Mouse (Mus musculus) stomach, postnatal 0 days (tissue): ENCODE measurements around the gene Otx1. TPM values are rescaled to one million over a fixed set of nuclear protein-coding genes. Genes with fewer than 3 reads are reported as not detected.

Source experiments
- ATAC-seq: fragments of 200-750 bp; cut with Nextera tagmentation; 2 replicates; pipeline ENCODE4 v1.8.0; 2017; ENCODE audit not compliant: low FRiP score, low TSS enrichment
- DNase-seq: peaks from one replicate; pipeline ENCODE4 v3.0.0-alpha.2; 2016; ENCODE audit warnings: low spot score
- H3K27ac ChIP-seq: fragments of 300-500 bp; sonication (generic); replicated peaks from 2 replicates; pipeline ENCODE4 v1.5.1; 2014; ENCODE audit warnings: mild to moderate bottlenecking, control low read depth
- H3K27me3 ChIP-seq: fragments of 300-500 bp; sonication (generic); 2 replicates; pipeline ENCODE4 v1.6.1; 2014; ENCODE audit warnings: low read length; ENCODE audit not compliant: control insufficient read depth, insufficient read depth
- H3K36me3 ChIP-seq: fragments of 300-500 bp; sonication (generic); 2 replicates; pipeline ENCODE4 v1.6.1; 2014; ENCODE audit warnings: low read length, mixed read lengths; ENCODE audit not compliant: control insufficient read depth, insufficient read depth
- H3K4me1 ChIP-seq: fragments of 300-500 bp; sonication (generic); replicated peaks from 2 replicates; pipeline ENCODE4 v1.6.1; 2014; ENCODE audit warnings: antibody characterized with exemption; ENCODE audit not compliant: control insufficient read depth, insufficient read depth
- H3K4me2 ChIP-seq: fragments of 300-500 bp; sonication (generic); replicated peaks from 2 replicates; pipeline ENCODE4 v1.6.1; 2014; ENCODE audit warnings: low read depth, mild to moderate bottlenecking, control low read depth, moderate library complexity
- H3K4me3 ChIP-seq: fragments of 300-500 bp; sonication (generic); 2 replicates; pipeline ENCODE4 v1.5.1; 2014; ENCODE audit warnings: low read depth, low read length, control low read depth
- H3K9ac ChIP-seq: fragments of 300-500 bp; sonication (generic); 2 replicates; pipeline ENCODE4 v1.6.1; 2014; ENCODE audit warnings: mild to moderate bottlenecking, low read length, control low read depth, mixed read lengths
- H3K9me3 ChIP-seq: fragments of 300-500 bp; sonication (generic); 2 replicates; pipeline ENCODE4 v1.6.1; 2016; ENCODE audit warnings: low read length; ENCODE audit not compliant: control insufficient read depth
- CTCF ChIP-seq: IDR thresholded peaks from 2 replicates; pipeline ENCODE4 v1.5.1; 2016; ENCODE audit warnings: antibody characterized with exemption, low read depth, mild to moderate bottlenecking, moderate library complexity
- EP300 ChIP-seq: optimal IDR thresholded peaks from 2 replicates; pipeline ENCODE3; 2016; ENCODE audit warnings: antibody characterized with exemption
- WGBS: fragments of 180-500 bp; shearing (Covaris S2); extraction: QIAGEN DNeasy Blood & Tissue Kit; methylation state at CpG from one replicate; pipeline ENCODE4 v1.1.7; 2014; 5-methylcytosine and 5-hydroxymethylcytosine counted together
- polyA plus RNA-seq: library from polyadenylated mRNA; unstranded; fragments of >200 nt; fragmentation: Nextera tagmentation; extraction: Ambion mirVana; gene quantifications from 2 replicates; pipeline ENCODE4 v1.2.1, GENCODE M21; 2015

Otx1 gene
- polyA plus RNA-seq, 1 experiment from 2014 or later = not detected

- TF ChIP-seq EP300 = no peak
- TF ChIP-seq CTCF = no peak
- no peaks in the 10 kb centered on the region for H3K27me3 ChIP-seq
- no peak overlapping the region for H3K4me3 ChIP-seq
- no peak overlapping the region for H3K27ac ChIP-seq
- H3K9me3 ChIP-seq = no peaks in the 10 kb centered on the region
- no peak overlapping the region for H3K4me2 ChIP-seq
- no peaks in the 10 kb centered on the region for H3K36me3 ChIP-seq
- DNase-seq (no peak), ATAC-seq (no peak)
- no peak overlapping the region for H3K9ac ChIP-seq
- 55% methylated on average over 3 of the region's 3 CpGs for WGBS
- H3K4me1 ChIP-seq = no peaks in the 10 kb centered on the region
These were observed 29.1 kb downstream of the Otx1 start for GRCm38 (mm10) chr11:21973597-21973996.

DNA sequence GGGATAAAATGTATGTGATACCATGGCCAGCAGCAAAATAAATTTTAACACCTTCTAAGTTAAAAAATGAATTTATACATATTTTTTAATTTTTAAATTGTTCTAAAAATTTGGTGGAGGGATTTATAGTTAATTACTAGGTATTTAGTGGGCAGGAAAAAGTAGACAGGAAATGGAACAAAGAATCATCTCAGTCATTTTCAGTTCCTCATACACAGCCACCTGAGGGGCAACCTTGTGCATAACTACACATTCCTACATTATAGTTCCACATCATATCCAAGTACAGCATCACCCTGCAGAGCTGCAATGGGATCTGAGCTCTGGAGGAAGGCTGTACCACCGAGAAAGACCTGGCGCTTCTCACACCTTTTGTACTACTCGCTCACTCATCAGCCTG lies 33.8 kb downstream of the Otx1 start:
- ATAC-seq = no peak
- H3K9me3 ChIP-seq = no peaks in the 10 kb centered on the region
- no peaks in the 10 kb centered on the region for H3K27me3 ChIP-seq
- TF ChIP-seq CTCF (no peak), EP300 (no peak)
- no peak overlapping the region for H3K27ac ChIP-seq
- no peak overlapping the region for H3K4me3 ChIP-seq
- DNase-seq = no peak
- WGBS = 93% methylated on average over 3 of the region's 3 CpGs
- no peaks in the 10 kb centered on the region for H3K4me1 ChIP-seq
- H3K36me3 ChIP-seq = no peaks in the 10 kb centered on the region
- no peak overlapping the region for H3K4me2 ChIP-seq
- no peak overlapping the region for H3K9ac ChIP-seq

- TF ChIP-seq EP300 (no peak), CTCF (no peak)
- ATAC-seq (no peak), DNase-seq (no peak)
- Histone ChIP-seq H3K4me3 (no peak overlapping the region), H3K4me1 (no peaks in the 10 kb centered on the region), H3K36me3 (no peaks in the 10 kb centered on the region), H3K27ac (no peak overlapping the region), H3K4me2 (no peak overlapping the region), H3K9me3 (no peaks in the 10 kb centered on the region), H3K9ac (no peak overlapping the region), H3K27me3 (no peaks in the 10 kb centered on the region)
- WGBS = 81% methylated on average over 7 of the region's 7 CpGs
These were observed 47.5 kb downstream of the Otx1 start for GRCm38 (mm10) chr11:21955167-21955566.

DNA sequence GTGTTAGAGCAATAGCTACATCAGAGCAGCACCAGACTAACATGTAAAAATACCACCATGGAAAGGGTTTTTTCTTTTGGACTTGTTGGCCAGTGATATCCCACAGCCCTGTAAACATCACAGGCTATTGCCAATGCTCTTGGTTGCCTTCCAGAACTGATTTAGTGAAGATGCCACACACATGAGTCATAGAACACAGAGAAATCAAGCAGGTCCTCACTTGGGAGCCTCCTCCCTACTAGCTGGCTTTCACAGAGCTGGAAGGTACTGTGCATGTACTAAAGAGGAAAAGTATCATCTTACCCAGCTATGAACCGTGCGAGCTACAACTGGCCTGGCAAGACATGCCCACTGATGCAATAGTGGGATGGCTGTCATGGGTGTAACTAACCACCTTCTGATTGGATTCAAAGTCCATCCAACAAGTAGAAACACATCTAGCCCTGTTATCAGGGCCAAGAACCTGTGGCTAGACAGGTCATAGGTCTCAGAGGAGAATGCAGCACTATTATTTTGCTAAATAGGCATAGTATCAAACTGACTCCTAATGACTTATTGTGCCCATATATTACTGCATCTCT lies 51.0 kb downstream of the Otx1 start:
- H3K9ac ChIP-seq = no peak overlapping the region
- no peak overlapping the region for H3K4me3 ChIP-seq
- no peak for TF ChIP-seq CTCF
- no peak for TF ChIP-seq EP300
- no peaks in the 10 kb centered on the region for H3K9me3 ChIP-seq
- 68% methylated on average over 2 of the region's 2 CpGs for WGBS
- H3K4me1 ChIP-seq = no peaks in the 10 kb centered on the region
- H3K27ac ChIP-seq = no peak overlapping the region
- no peak overlapping the region for H3K4me2 ChIP-seq
- ATAC-seq (peak; percentile 45), DNase-seq (no peak)
- no peaks in the 10 kb centered on the region for H3K27me3 ChIP-seq
- H3K36me3 ChIP-seq = no peaks in the 10 kb centered on the region

- no peak overlapping the region for H3K4me3 ChIP-seq
- no peak overlapping the region for H3K9ac ChIP-seq
- no peak for DNase-seq
- no peak for ATAC-seq
- TF ChIP-seq CTCF = no peak
- TF ChIP-seq EP300 = no peak
- no peaks in the 10 kb centered on the region for H3K4me1 ChIP-seq
- H3K27me3 ChIP-seq = no peaks in the 10 kb centered on the region
- H3K4me2 ChIP-seq = no peak overlapping the region
- H3K27ac ChIP-seq = no peak overlapping the region
- no peaks in the 10 kb centered on the region for H3K9me3 ChIP-seq
- H3K36me3 ChIP-seq = no peaks in the 10 kb centered on the region
These were observed 52.6 kb downstream of the Otx1 start for GRCm38 (mm10) chr11:21950094-21950493.
